Mouse (Mus musculus): ENCODE results near the gene Sh3rf3. TPM values are rescaled to one million over a fixed set of nuclear protein-coding genes. Genes with fewer than 3 reads are reported as not detected.

Sh3rf3 gene
- polyA plus RNA-seq, 1 experiment from 2014 or later, result 0.65 TPM

- no peaks in the 10 kb centered on the region for H3K36me3 ChIP-seq
- no peaks in the 10 kb centered on the region for H3K4me1 ChIP-seq
- H3K4me3 ChIP-seq, result no peak overlapping the region
- no peak overlapping the region for H3K27ac ChIP-seq
- H3K9me3 ChIP-seq, result no peaks in the 10 kb centered on the region
- H3K27me3 ChIP-seq (ENCODE audit: insufficient read depth, poor library complexity, severe bottlenecking), result peaks cover 28% of the 10 kb centered on the region
- no peak for DNase-seq (ENCODE audit: low spot score)
- 87% methylated on average over 11 of the region's 11 CpGs for WGBS
These were observed 16.3 kb downstream of the Sh3rf3 start for GRCm38 (mm10) chr10:58829251-58830111.

DNA sequence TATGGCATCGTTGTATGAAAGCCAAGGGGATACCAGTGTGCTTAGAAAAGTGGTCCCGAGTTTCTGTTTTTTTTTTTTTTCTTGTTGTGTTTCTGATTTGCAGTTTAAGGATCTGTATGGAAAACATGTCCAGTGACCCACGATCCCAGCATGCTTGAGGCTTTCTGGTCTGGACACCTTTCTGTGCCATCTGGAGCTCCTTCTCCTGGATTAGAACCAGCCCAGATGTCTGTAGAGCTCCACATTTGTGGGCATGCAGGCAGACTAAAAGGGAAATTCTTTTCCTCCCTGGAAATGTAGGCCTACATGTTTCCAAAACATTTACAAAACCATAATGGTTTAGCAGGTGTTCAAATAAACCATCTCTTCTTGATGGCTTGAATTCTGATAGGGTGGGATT is 20.0 kb downstream of the Sh3rf3 start:
- Histone ChIP-seq H3K27ac (no peak overlapping the region), H3K27me3 (ENCODE audit: insufficient read depth, poor library complexity, severe bottlenecking) (0 out of 2 replicates have a peak, but pooled peaks cover 5% of the 10 kb centered on the region), H3K36me3 (no peaks in the 10 kb centered on the region), H3K4me3 (no peak overlapping the region), H3K4me1 (peaks cover 5% of the 10 kb centered on the region), H3K9me3 (no peaks in the 10 kb centered on the region)
- WGBS, result 83% methylated on average over 3 of the region's 3 CpGs
- no peak for DNase-seq (ENCODE audit: low spot score)

DNA sequence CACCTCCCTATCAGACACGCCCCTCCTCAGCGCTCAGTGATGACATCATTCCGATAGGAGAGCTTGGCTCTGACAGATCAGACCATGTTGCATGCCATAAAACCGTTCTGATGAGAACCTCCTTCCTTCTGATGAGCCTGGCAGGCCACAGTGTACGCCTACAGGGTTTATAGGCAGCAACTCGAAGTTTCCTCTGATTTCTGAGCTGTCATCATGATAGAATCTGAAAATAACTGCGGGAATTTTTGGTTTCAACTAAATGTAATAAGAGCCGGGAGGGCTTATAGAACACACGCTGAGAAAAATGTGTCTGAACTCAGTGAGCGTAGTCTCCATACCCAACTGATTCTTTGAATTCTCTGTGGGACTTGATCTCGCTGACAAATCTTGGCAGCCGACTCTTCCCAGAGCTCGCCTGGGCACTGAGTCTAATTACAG is 20.6 kb downstream of the Sh3rf3 start:
- no peak for DNase-seq (ENCODE audit: low spot score)
- Histone ChIP-seq H3K9me3 (no peaks in the 10 kb centered on the region), H3K27me3 (ENCODE audit: insufficient read depth, poor library complexity, severe bottlenecking) (0 out of 2 replicates have a peak, but pooled peaks cover 5% of the 10 kb centered on the region), H3K36me3 (no peaks in the 10 kb centered on the region), H3K4me3 (no peak overlapping the region), H3K27ac (no peak overlapping the region), H3K4me1 (peaks cover 5% of the 10 kb centered on the region)
- WGBS, result 63% methylated on average over 13 of the region's 13 CpGs

DNA sequence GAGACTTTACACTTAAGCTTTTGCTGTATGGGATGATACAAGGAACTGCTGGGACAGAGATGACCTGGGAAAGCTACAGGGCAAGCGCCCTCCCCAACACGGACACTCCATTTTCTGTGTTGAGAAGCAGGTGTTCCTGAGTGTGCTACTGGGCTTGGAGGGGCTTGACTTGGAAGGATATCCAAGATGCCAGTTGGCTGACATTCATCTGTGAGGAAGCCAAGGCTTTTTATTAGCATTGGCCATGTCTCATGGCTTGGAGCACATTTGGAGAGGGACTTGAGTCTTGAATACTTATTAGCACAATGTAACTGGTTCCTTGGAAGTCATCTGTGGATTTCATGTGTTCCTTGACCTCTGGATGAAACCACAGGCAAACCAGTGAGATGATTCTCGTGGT is 23.2 kb downstream of the Sh3rf3 start:
- Histone ChIP-seq H3K4me3 (no peak overlapping the region), H3K27ac (no peak overlapping the region), H3K36me3 (no peaks in the 10 kb centered on the region), H3K27me3 (ENCODE audit: insufficient read depth, poor library complexity, severe bottlenecking) (no peaks in the 10 kb centered on the region), H3K9me3 (no peaks in the 10 kb centered on the region), H3K4me1 (peaks cover 5% of the 10 kb centered on the region)
- DNase-seq (ENCODE audit: low spot score), result no peak
- 85% methylated on average over 3 of the region's 3 CpGs for WGBS

DNA sequence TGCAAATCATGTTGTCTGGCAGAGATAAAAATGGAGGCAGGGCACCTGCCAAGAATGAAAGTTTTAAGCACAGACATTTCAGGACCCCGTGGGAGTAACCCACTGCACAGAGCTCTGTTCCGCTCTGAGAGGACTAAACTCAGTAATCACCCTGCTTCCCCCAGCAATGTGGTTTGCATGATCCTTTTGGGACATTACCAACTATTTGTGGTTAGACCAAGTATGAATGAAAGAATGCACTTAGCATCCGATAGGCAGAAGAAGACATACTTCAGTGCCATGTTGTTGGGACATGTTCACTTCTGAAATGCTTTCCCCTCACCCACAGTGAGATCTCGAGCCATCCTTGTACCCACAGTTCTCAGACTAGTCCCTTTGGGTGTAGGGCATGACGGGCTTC is 24.3 kb downstream of the Sh3rf3 start:
- no peak overlapping the region for H3K27ac ChIP-seq
- 79% methylated on average over 5 of the region's 5 CpGs for whole genome bisulfite sequencing

GRCm38 (mm10) chr10:58841945-58842344 is 28.8 kb downstream of the Sh3rf3 start:
- Histone ChIP-seq H3K4me3 (no peak overlapping the region), H3K27me3 (ENCODE audit: insufficient read depth, poor library complexity, severe bottlenecking) (no peaks in the 10 kb centered on the region), H3K27ac (no peak overlapping the region), H3K9me3 (no peaks in the 10 kb centered on the region), H3K4me1 (no peaks in the 10 kb centered on the region), H3K36me3 (no peaks in the 10 kb centered on the region)
- 87% methylated on average over 3 of the region's 3 CpGs for WGBS
- no peak for DNase-seq (ENCODE audit: low spot score)

More for the DNA sequence above, 24.3 kb downstream of the Sh3rf3 start:
- no peaks in the 10 kb centered on the region for H3K9me3 ChIP-seq
- H3K4me3 ChIP-seq, result no peak overlapping the region
- H3K27me3 ChIP-seq (ENCODE audit: insufficient read depth, poor library complexity, severe bottlenecking), result no peaks in the 10 kb centered on the region
- DNase-seq (ENCODE audit: low spot score), result peak; percentile 22
- H3K4me1 ChIP-seq, result peaks cover 5% of the 10 kb centered on the region
- H3K36me3 ChIP-seq, result no peaks in the 10 kb centered on the region

GRCm38 (mm10) chr10:58843100-58843499 is 29.9 kb downstream of the Sh3rf3 start:
- no peaks in the 10 kb centered on the region for H3K4me1 ChIP-seq
- H3K27ac ChIP-seq, result no peak overlapping the region
- H3K27me3 ChIP-seq (ENCODE audit: insufficient read depth, poor library complexity, severe bottlenecking), result no peaks in the 10 kb centered on the region
- no peaks in the 10 kb centered on the region for H3K36me3 ChIP-seq
- 84% methylated on average over 8 of the region's 8 CpGs for WGBS
- H3K9me3 ChIP-seq, result no peaks in the 10 kb centered on the region
- no peak for DNase-seq (ENCODE audit: low spot score)
- no peak overlapping the region for H3K4me3 ChIP-seq

DNA sequence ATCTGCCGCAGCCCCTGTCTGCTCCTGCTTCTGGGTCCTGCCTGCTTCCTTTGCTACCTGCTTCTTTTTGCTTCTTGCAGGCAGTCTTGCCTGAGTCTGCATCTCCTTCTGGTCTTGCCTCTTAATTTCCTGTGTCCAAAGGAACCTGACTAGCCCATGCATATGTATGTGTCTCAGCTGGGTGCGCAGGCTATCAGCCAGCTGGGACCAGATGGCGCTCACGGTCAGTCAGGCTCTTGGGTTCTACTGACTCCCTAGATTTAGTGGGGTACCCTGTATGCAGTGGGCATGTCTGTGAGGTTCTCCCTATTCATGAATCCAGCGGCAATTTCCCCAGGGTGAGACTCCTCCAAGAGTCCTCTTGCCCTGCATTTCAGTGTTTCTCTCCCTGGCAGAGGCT is 35.0 kb downstream of the Sh3rf3 start:
- Histone ChIP-seq H3K9me3 (no peaks in the 10 kb centered on the region), H3K36me3 (no peaks in the 10 kb centered on the region), H3K4me1 (no peaks in the 10 kb centered on the region), H3K4me3 (no peak overlapping the region), H3K27me3 (ENCODE audit: insufficient read depth, poor library complexity, severe bottlenecking) (peaks cover 13% of the 10 kb centered on the region; the same call in 1 of the 2 replicates), H3K27ac (no peak overlapping the region)
- WGBS, result 73% methylated on average over 5 of the region's 5 CpGs
- peak; percentile 59 for DNase-seq (ENCODE audit: low spot score)

- H3K4me3 ChIP-seq, result no peak overlapping the region
- no peak overlapping the region for H3K27ac ChIP-seq
- no peaks in the 10 kb centered on the region for H3K4me1 ChIP-seq
- 82% methylated on average over 6 of the region's 6 CpGs for WGBS
- H3K9me3 ChIP-seq, result no peaks in the 10 kb centered on the region
- no peak for DNase-seq (ENCODE audit: low spot score)
- H3K27me3 ChIP-seq (ENCODE audit: insufficient read depth, poor library complexity, severe bottlenecking), result peaks cover 13% of the 10 kb centered on the region; the same call in 1 of the 2 replicates
- no peaks in the 10 kb centered on the region for H3K36me3 ChIP-seq
These were observed 35.4 kb downstream of the Sh3rf3 start for GRCm38 (mm10) chr10:58848536-58848935.

GRCm38 (mm10) chr10:58854548-58855198 is 41.5 kb downstream of the Sh3rf3 start:
- Histone ChIP-seq H3K27ac (peak overlapping the region; percentile 19; the same call in 1 of the 2 replicates), H3K4me3 (peak overlapping the region; percentile 19; the same call in 1 of the 2 replicates)
- DNase-seq (ENCODE audit: low spot score), result no peak

DNA sequence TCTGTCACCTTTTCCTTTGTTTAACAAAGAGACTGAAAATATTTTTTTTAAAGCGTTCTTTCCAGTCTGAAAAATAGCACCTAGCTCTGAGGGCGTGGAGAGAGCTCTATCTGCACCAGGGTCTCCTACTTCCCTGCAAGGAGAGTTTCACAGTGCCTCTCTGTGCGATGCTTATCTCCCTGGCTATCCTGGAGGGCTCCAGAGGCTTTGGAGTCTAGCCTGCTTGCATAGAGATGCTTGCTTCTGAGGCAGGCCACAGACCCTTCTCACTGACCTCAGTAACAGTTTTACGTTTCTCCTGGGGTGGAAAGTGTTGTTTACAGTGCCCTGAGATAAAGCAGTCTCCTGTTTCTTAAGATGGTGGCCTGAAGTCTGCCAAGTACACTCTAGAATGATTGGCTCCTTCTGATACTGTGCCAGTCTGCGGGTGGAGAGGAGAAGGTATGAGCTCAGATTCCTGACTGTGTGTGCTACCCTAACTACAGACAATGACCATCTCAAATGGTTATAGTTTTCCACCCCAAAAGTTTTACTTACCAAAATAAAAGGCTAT is 42.1 kb downstream of the Sh3rf3 start:
- peaks cover 14% of the 10 kb centered on the region for H3K4me1 ChIP-seq
- 17% methylated on average over 5 of the region's 5 CpGs for WGBS
- no peaks in the 10 kb centered on the region for H3K36me3 ChIP-seq
- no peaks in the 10 kb centered on the region for H3K9me3 ChIP-seq
- H3K4me3 ChIP-seq, result no peak overlapping the region
- no peak overlapping the region for H3K27ac ChIP-seq
- DNase-seq (ENCODE audit: low spot score), result peak; percentile 59
- peaks cover 8% of the 10 kb centered on the region; the same call in 1 of the 2 replicates for H3K27me3 ChIP-seq (ENCODE audit: insufficient read depth, poor library complexity, severe bottlenecking)

More at GRCm38 (mm10) chr10:58854548-58855198, 41.5 kb downstream of the Sh3rf3 start:
- Histone ChIP-seq H3K4me1 (peaks cover 14% of the 10 kb centered on the region), H3K27me3 (ENCODE audit: insufficient read depth, poor library complexity, severe bottlenecking) (peaks cover 11% of the 10 kb centered on the region; the same call in 1 of the 2 replicates), H3K36me3 (no peaks in the 10 kb centered on the region), H3K9me3 (no peaks in the 10 kb centered on the region)
- 9% methylated on average over 14 of the region's 14 CpGs for WGBS

DNA sequence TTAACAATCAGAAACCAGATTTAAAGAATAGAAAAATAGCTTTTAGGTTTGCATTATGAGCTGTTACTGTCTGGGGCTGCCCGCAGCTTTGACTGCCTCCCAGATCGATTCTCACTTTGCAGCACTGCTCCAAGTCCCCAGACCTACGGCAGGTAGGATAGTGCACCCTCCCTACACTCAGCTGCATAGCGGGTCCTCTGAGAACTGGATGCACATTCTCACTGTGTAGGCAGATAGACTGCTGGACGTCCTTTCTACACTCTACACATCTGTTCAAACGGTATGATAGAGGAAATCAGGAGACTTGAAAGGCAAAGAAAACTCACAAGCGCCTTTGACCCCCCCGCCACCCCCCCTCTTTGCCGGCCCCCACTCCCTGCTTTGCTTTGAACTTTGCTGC is 42.7 kb downstream of the Sh3rf3 start:
- Histone ChIP-seq H3K27ac (no peak overlapping the region), H3K4me3 (no peak overlapping the region), H3K9me3 (no peaks in the 10 kb centered on the region), H3K4me1 (peaks cover 14% of the 10 kb centered on the region), H3K36me3 (no peaks in the 10 kb centered on the region), H3K27me3 (ENCODE audit: insufficient read depth, poor library complexity, severe bottlenecking) (peaks cover 8% of the 10 kb centered on the region; the same call in 1 of the 2 replicates)
- DNase-seq (ENCODE audit: low spot score), result no peak
- 58% methylated on average over 9 of the region's 9 CpGs for WGBS

DNA sequence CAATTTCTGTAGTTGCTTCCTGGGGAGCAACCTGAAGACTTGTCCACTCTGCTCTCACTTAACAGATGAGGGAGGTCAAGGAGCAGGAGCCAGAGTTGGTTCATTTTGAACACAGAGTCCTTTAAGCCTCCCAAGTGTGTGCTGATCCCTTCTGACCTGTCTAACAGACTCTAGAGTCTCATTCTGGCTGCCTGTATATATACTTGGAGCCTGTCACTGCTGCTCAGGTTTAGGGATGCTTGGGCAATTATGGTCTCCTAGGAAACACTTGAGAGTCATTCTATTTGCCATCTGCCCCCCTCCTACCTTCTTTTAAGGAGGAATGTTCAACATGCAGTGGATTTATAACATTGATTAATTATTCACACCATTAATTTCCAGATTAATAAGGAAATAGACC is 43.6 kb downstream of the Sh3rf3 start:
- H3K27ac ChIP-seq, result no peak overlapping the region

More for the DNA sequence above, 43.6 kb downstream of the Sh3rf3 start:
- DNase-seq (ENCODE audit: low spot score), result peak; percentile 27
- peaks cover 14% of the 10 kb centered on the region for H3K4me1 ChIP-seq
- H3K27me3 ChIP-seq (ENCODE audit: insufficient read depth, poor library complexity, severe bottlenecking), result 0 out of 2 replicates have a peak, but pooled peaks cover 3% of the 10 kb centered on the region
- no peak overlapping the region for H3K4me3 ChIP-seq
- H3K36me3 ChIP-seq, result no peaks in the 10 kb centered on the region
- H3K9me3 ChIP-seq, result no peaks in the 10 kb centered on the region

Measured in heart, embryonic 10.5 days (tissue).